Mouse (Mus musculus) intestine, embryonic 14.5 days (tissue): ENCODE results near the gene Tuba8. TPM values are rescaled to one million over a fixed set of nuclear protein-coding genes. Genes with fewer than 3 reads are reported as not detected.

Experiments used
- polyA plus RNA-seq: library from polyadenylated mRNA; unstranded; fragments of >200 nt; fragmentation: Nextera tagmentation; extraction: Ambion mirVana; gene quantifications from 2 replicates; pipeline ENCODE4 v1.2.1, GENCODE M21; 2014

Tuba8 gene
- polyA plus RNA-seq, 1 experiment from 2014 or later: 0.38 TPM

Other genes starting within 250 kb of the Tuba8 start
- gene Mical3, start 79.7 kb upstream of the Tuba8 start, polyA plus RNA-seq: 10.8 and 12.9 TPM in 2 replicates
- gene Pex26, start 27.0 kb upstream of the Tuba8 start, polyA plus RNA-seq: 10.5 and 11.5 TPM in 2 replicates
- gene Usp18, start 35.2 kb downstream of the Tuba8 start, polyA plus RNA-seq: 2.1 and 2.8 TPM in 2 replicates
- 0.78 and 0.99 TPM in 2 replicates for gene Slc6a13, start 89.5 kb downstream of the Tuba8 start, polyA plus RNA-seq
- not detected in 2 replicates for gene Slc6a12, start 132.4 kb downstream of the Tuba8 start, polyA plus RNA-seq